Mouse (Mus musculus): ENCODE data around the gene Gm38655.
"Not testable (repeated sequence)": the region's sequence is repeated elsewhere in the genome, so short reads cannot be mapped to it uniquely, and the experiment has no call there.

Gene Gm38655

GRCm38 (mm10) chr17:25169706-25170105, 5.6 kb downstream of the Gm38655 start:
- no peak for DNase-seq (ENCODE audit: low read depth, low spot score)

- peak; percentile 46 for DNase-seq (ENCODE audit: low read depth, low spot score)
Measured at GRCm38 (mm10) chr17:25165970-25166671, 9.2 kb downstream of the Gm38655 start.

GRCm38 (mm10) chr17:25164770-25165169, 10.5 kb downstream of the Gm38655 start:
- no peak for DNase-seq (ENCODE audit: low read depth, low spot score)

GRCm38 (mm10) chr17:25163387-25163786, 11.9 kb downstream of the Gm38655 start:
- no peak for DNase-seq (ENCODE audit: low read depth, low spot score)

- DNase-seq (ENCODE audit: low read depth, low spot score) = no peak
Measured at GRCm38 (mm10) chr17:25162161-25162560, 13.1 kb downstream of the Gm38655 start, which contains the start of gene Ccdc154. Gene Ccdc154 (plus strand): TSS chr17:25162461.

GRCm38 (mm10) chr17:25139960-25140359, 35.3 kb downstream of the Gm38655 start:
- peak; percentile 72 for DNase-seq (ENCODE audit: low read depth, low spot score)

GRCm38 (mm10) chr17:25138803-25139202, 36.5 kb downstream of the Gm38655 start:
- DNase-seq (ENCODE audit: low read depth, low spot score) = no peak

- no peak for DNase-seq (ENCODE audit: low read depth, low spot score)
Measured at GRCm38 (mm10) chr17:25135622-25136021, 39.6 kb downstream of the Gm38655 start.

- peak; percentile 95 for DNase-seq (ENCODE audit: low read depth, low spot score)
Measured at GRCm38 (mm10) chr17:25133275-25133698, 42.0 kb downstream of the Gm38655 start, which contains the start of gene Clcn7. Gene Clcn7 (plus strand): TSS chr17:25133391.

GRCm38 (mm10) chr17:25130060-25130459, 45.2 kb downstream of the Gm38655 start:
- no peak for DNase-seq (ENCODE audit: low read depth, low spot score)

- no peak for DNase-seq (ENCODE audit: low read depth, low spot score)
Measured at GRCm38 (mm10) chr17:25127681-25128080, 47.6 kb downstream of the Gm38655 start.

- peak; percentile 83 for DNase-seq (ENCODE audit: low read depth, low spot score)
Measured at GRCm38 (mm10) chr17:25127079-25127478, 48.2 kb downstream of the Gm38655 start.

GRCm38 (mm10) chr17:25125442-25126060, 49.7 kb downstream of the Gm38655 start:
- not testable (repeated sequence) for DNase-seq (ENCODE audit: low read depth, low spot score)

- peak; percentile 56 for DNase-seq (ENCODE audit: low read depth, low spot score)
Measured at GRCm38 (mm10) chr17:25123979-25124378, 51.3 kb downstream of the Gm38655 start.
